ENCODE assay signal across 8 mouse cellular contexts in genomic region chrX:21360771-21361667, GRCm38 (mm10).
DNase-seq lines count a peak whose midpoint lies in the region; ATAC-seq and TF ChIP-seq lines count a peak whose summit lies in the region.

No protein-coding gene starts in this region.

- WGBS in spleen, adult 2 months = 29% methylated on average over 43 of the region's 43 CpGs
- 20% methylated on average over 43 of the region's 43 CpGs for WGBS in intestine, postnatal 0 days
- WGBS in liver, embryonic 11.5 days = 17% methylated on average over 43 of the region's 43 CpGs
- WGBS in neural tube, embryonic 11.5 days = 11% methylated on average over 43 of the region's 43 CpGs

- no peaks in the 10 kb centered on the region for H3K27me3 ChIP-seq in spleen, adult 2 months (ENCODE audit: control insufficient read depth, insufficient read depth, low read length)
- no peaks in the 10 kb centered on the region for H3K27me3 ChIP-seq in intestine, postnatal 0 days (replicated peaks; ENCODE audit: control insufficient read depth, insufficient read depth, low read length)
- H3K27me3 ChIP-seq in liver, embryonic 11.5 days (replicated peaks; ENCODE audit: control insufficient read depth, insufficient read depth, low read length) = no peaks in the 10 kb centered on the region
- no peaks in the 10 kb centered on the region for H3K27me3 ChIP-seq in neural tube, embryonic 11.5 days (ENCODE audit: control insufficient read depth, insufficient read depth, low read length)

- intact Hi-C loops in gastrocnemius, postnatal 14 days (cut with DNase I; ENCODE audit: low total_unique reads) = no loop called here

- H3K4me3 ChIP-seq in spleen, adult 2 months (ENCODE audit: extremely low read depth, insufficient read depth, insufficient read length) = peak overlapping the region; percentile 36; the same call in 1 of the 2 replicates
- peak overlapping the region; percentile 32 for H3K4me3 ChIP-seq in intestine, postnatal 0 days (ENCODE audit: low read depth, low read length)
- peak overlapping the region; percentile 37 for H3K4me3 ChIP-seq in liver, embryonic 11.5 days (ENCODE audit: low read depth, low read length)
- peak overlapping the region; percentile 34 for H3K4me3 ChIP-seq in neural tube, embryonic 11.5 days (ENCODE audit: low read depth, low read length)

- no peaks in the 10 kb centered on the region for H3K9me3 ChIP-seq in intestine, postnatal 0 days (ENCODE audit: control insufficient read depth)
- H3K9me3 ChIP-seq in liver, embryonic 11.5 days (ENCODE audit: control insufficient read depth, low read length) = no peaks in the 10 kb centered on the region
- H3K9me3 ChIP-seq in neural tube, embryonic 11.5 days (ENCODE audit: control insufficient read depth, low read length) = no peaks in the 10 kb centered on the region

- DNase-seq in spleen, adult 2 months (ENCODE audit: low read depth in 1 of 2, low spot score in 2 of 2) = no peak
- no peak for DNase-seq in spleen, adult 12 weeks (ENCODE audit: low spot score)
- peak; percentile 19 to 47 for DNase-seq in cerebellum, postnatal 4 days (ENCODE audit: low spot score in 2 of 2)
- DNase-seq in gastrocnemius, postnatal 14 days = peak; percentile 16
- peak; percentile 31 for DNase-seq in liver, embryonic 11.5 days (ENCODE audit: low spot score)
- DNase-seq in neural tube, embryonic 11.5 days (ENCODE audit: low spot score) = peak; percentile 75
- DNase-seq in thymus, postnatal 36 days = peak; percentile 6 to 13

- TF ChIP-seq POLR2A in spleen, adult 2 months (IDR thresholded peaks at IDR 0.05; ENCODE audit: low read depth, low read length) = no peak

- ATAC-seq in intestine, postnatal 0 days = no peak
- ATAC-seq in liver, embryonic 11.5 days (replicated peaks; ENCODE audit: low FRiP score) = no peak
- ATAC-seq in neural tube, embryonic 11.5 days (ENCODE audit: insufficient read depth, low FRiP score, low TSS enrichment) = peak; percentile 93

- TF ChIP-seq CTCF in spleen, adult 2 months (IDR thresholded peaks at IDR 0.05; ENCODE audit: extremely low read depth, insufficient read depth, insufficient read length, insufficient replicate concordance) = no peak
- no peak for TF ChIP-seq CTCF in intestine, postnatal 0 days (IDR thresholded peaks at IDR 0.05; ENCODE audit: low read depth)

- peak overlapping the region; percentile 66 for H3K4me2 ChIP-seq in intestine, postnatal 0 days (replicated peaks; ENCODE audit: low read depth)
- H3K4me2 ChIP-seq in liver, embryonic 11.5 days = peak overlapping the region; percentile 63
- H3K4me2 ChIP-seq in neural tube, embryonic 11.5 days (ENCODE audit: low read depth) = peak overlapping the region; percentile 60

- H3K9ac ChIP-seq in intestine, postnatal 0 days (ENCODE audit: low read depth, low read length) = no peak overlapping the region; the same call in 1 of the 2 replicates
- no peak overlapping the region for H3K9ac ChIP-seq in liver, embryonic 11.5 days (ENCODE audit: low read depth, low read length)
- H3K9ac ChIP-seq in neural tube, embryonic 11.5 days (ENCODE audit: low read length) = peak overlapping the region; percentile 48

- H3K36me3 ChIP-seq in spleen, adult 2 months (ENCODE audit: control insufficient read depth, insufficient read depth, low read length) = no peaks in the 10 kb centered on the region
- H3K36me3 ChIP-seq in intestine, postnatal 0 days (ENCODE audit: control insufficient read depth, insufficient read depth) = no peaks in the 10 kb centered on the region
- no peaks in the 10 kb centered on the region for H3K36me3 ChIP-seq in liver, embryonic 11.5 days (ENCODE audit: control insufficient read depth, insufficient read depth, low read length)
- H3K36me3 ChIP-seq in neural tube, embryonic 11.5 days (ENCODE audit: control insufficient read depth, insufficient read depth, low read length) = no peaks in the 10 kb centered on the region

- no peak overlapping the region for H3K27ac ChIP-seq in spleen, adult 2 months (ENCODE audit: insufficient read depth, low read length)
- no peak overlapping the region for H3K27ac ChIP-seq in intestine, postnatal 0 days (ENCODE audit: low read depth, low read length)
- no peak overlapping the region for H3K27ac ChIP-seq in liver, embryonic 11.5 days (ENCODE audit: low read depth, low read length)
- peak overlapping the region; percentile 64 for H3K27ac ChIP-seq in neural tube, embryonic 11.5 days (ENCODE audit: low read depth, low read length)

- H3K4me1 ChIP-seq in spleen, adult 2 months (ENCODE audit: control insufficient read depth, insufficient read depth, insufficient read length) = no peaks in the 10 kb centered on the region
- no peaks in the 10 kb centered on the region for H3K4me1 ChIP-seq in intestine, postnatal 0 days (replicated peaks; ENCODE audit: control insufficient read depth, insufficient read depth, low read length)
- H3K4me1 ChIP-seq in liver, embryonic 11.5 days (replicated peaks; ENCODE audit: control insufficient read depth, insufficient read depth, low read length) = no peaks in the 10 kb centered on the region
- no peaks in the 10 kb centered on the region for H3K4me1 ChIP-seq in neural tube, embryonic 11.5 days (ENCODE audit: control insufficient read depth, insufficient read depth, low read length)

Comparison
In these comparisons a context has a peak if more than half of its experiments do, and no peak if none do; other contexts are left out.
1. DNase-seq: peak in cerebellum, postnatal 4 days (2 of 2), gastrocnemius, postnatal 14 days (single experiment), liver, embryonic 11.5 days (single experiment), neural tube, embryonic 11.5 days (single experiment) and thymus, postnatal 36 days (2 of 2); none in spleen, adult 2 months (0 of 2) and spleen, adult 12 weeks (single experiment).
2. Peak in every context shown above with its lines, with median percentiles within 50 percentile points of each other: H3K4me3 ChIP-seq and H3K4me2 ChIP-seq.